Mouse (Mus musculus) embryonic facial prominence, embryonic 14.5 days (tissue): ENCODE data around the gene Hoxa11. TPM values are rescaled to one million over a fixed set of nuclear protein-coding genes. Genes with fewer than 3 reads are reported as not detected.

Source experiments
- ATAC-seq: fragments of 200-750 bp; cut with Nextera tagmentation; 2 replicates; pipeline ENCODE4 v1.8.0; 2017; ENCODE audit warnings: low read depth, moderate number of reproducible peaks, moderate TSS enrichment
- DNase-seq: peaks from one replicate; pipeline ENCODE4 v3.0.0-alpha.2; 2015; ENCODE audit warnings: low spot score
- H3K27ac ChIP-seq: fragments of 300-500 bp; sonication (generic); replicated peaks from 2 replicates; pipeline ENCODE4 v1.5.1; 2014; ENCODE audit warnings: low read depth, mild to moderate bottlenecking, low read length, moderate library complexity
- H3K27me3 ChIP-seq: fragments of 300-500 bp; sonication (generic); replicated peaks from 2 replicates; pipeline ENCODE4 v1.6.1; 2014; ENCODE audit warnings: low read length; ENCODE audit not compliant: control insufficient read depth, insufficient read depth
- H3K36me3 ChIP-seq: fragments of 300-500 bp; sonication (generic); 2 replicates; pipeline ENCODE4 v1.6.1; 2014; ENCODE audit warnings: low read length, mixed read lengths; ENCODE audit not compliant: control insufficient read depth, insufficient read depth
- H3K4me1 ChIP-seq: fragments of 300-500 bp; sonication (generic); 2 replicates; pipeline ENCODE4 v1.6.1; 2014; ENCODE audit warnings: antibody characterized with exemption, low read length; ENCODE audit not compliant: control insufficient read depth, insufficient read depth
- H3K4me2 ChIP-seq: fragments of 300-500 bp; sonication (generic); 2 replicates; pipeline ENCODE4 v1.6.1; 2014; ENCODE audit warnings: low read depth, mild to moderate bottlenecking, low read length, moderate library complexity, mixed read lengths
- H3K4me3 ChIP-seq: fragments of 300-500 bp; sonication (generic); 2 replicates; pipeline ENCODE4 v1.5.1; 2014; ENCODE audit warnings: low read depth, mild to moderate bottlenecking, low read length
- H3K9ac ChIP-seq: fragments of 300-500 bp; sonication (generic); 2 replicates; pipeline ENCODE4 v1.6.1; 2014; ENCODE audit warnings: low read depth, mild to moderate bottlenecking, low read length, moderate library complexity, mixed read lengths
- H3K9me3 ChIP-seq: fragments of 300-500 bp; sonication (generic); 2 replicates; pipeline ENCODE4 v1.6.1; 2016; ENCODE audit warnings: low read length; ENCODE audit not compliant: control insufficient read depth
- WGBS: fragments of 180-500 bp; shearing (Covaris S2); extraction: QIAGEN DNeasy Blood & Tissue Kit; methylation state at CpG from one replicate; pipeline ENCODE4 v1.1.7; 2014; 5-methylcytosine and 5-hydroxymethylcytosine counted together
- polyA plus RNA-seq: library from polyadenylated mRNA; unstranded; fragments of >200 nt; fragmentation: Nextera tagmentation; extraction: Ambion mirVana; gene quantifications from 2 replicates; pipeline ENCODE4 v1.2.1, GENCODE M21; 2014

Hoxa11 gene
- polyA plus RNA-seq, 1 experiment from 2014 or later, result not detected

DNA sequence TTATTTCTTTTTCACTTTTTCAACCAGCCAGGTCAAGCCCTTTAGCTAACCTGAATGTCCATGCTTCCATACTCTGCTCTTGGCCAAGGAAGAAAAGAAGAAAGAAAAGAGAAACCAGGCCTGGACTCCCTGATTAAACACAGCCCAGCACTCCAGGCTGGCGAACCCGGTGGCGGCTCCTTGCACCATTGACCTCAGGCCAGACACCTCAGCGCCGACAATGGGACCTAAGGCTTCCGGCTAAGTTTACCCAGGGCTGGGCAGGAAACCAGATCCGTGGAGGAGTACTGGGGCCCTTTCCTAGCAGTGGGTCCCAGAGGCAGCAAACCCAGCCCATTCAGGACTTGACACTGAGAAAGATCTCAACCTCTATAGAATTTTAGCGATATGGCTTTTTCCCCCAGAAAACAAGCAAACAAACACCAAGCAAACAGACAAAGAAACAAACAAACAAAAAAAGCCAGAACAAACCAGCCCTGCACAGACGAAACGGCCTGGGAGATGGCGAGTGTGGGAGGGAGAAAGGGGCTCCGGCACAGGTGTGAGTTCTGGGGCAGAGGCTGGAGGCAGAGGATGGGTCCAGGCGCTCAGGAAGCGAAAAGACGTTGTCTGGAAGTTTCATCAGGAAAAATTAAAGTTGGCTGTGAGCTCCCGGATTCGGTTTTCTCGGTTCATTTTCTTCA is 13.6 kb downstream of the Hoxa11 start:
- no peak for ATAC-seq
- no peak for DNase-seq
- no peak overlapping the region for H3K4me2 ChIP-seq
- peaks cover 98% of the 10 kb centered on the region for H3K27me3 ChIP-seq
- H3K36me3 ChIP-seq, result no peaks in the 10 kb centered on the region
- H3K9ac ChIP-seq, result no peak overlapping the region
- WGBS, result 1% methylated on average over 18 of the region's 18 CpGs
- H3K27ac ChIP-seq, result no peak overlapping the region
- H3K4me3 ChIP-seq, result no peak overlapping the region
- H3K4me1 ChIP-seq, result no peaks in the 10 kb centered on the region
- no peaks in the 10 kb centered on the region for H3K9me3 ChIP-seq

DNA sequence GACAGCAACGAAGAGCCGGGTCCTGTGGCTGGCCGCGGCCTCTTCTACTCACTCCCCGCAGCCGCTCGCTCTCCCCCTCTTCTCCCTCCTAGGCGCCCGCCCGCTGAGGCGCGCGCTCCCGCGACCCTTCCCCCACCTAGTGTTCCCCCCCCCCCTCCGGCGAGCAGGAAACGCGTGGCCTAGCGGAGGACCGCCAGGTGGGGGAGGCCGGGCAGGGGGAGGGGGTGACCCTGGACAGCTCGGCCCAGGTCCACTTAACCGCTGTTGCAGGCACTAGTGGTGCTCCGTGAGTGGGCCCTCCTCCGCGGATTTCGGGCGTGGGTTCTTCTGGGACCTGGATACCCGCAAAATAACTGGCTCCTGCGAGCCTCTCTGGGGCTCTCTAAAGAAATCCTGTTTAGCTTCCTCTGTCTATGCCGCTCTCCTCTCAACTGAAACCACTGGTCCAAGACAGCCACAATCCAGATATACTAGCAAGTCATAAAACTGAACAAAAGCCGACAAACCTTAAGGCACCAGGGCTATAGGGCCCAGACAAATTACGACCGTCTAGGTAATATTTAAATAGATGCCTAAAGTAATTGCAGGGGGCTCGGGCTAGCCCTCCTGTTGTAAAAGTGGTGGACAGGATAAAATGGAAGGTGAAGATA is 15.0 kb downstream of the Hoxa11 start, which contains the start of gene Hoxa9:
Hoxa9 (minus strand) TSS at position 574 of the 650 bp plus-strand sequence.
- no peak for ATAC-seq
- no peak for DNase-seq
- Histone ChIP-seq H3K9ac (no peak within 1 kb of the TSS), H3K27me3 (peaks cover 98% of the 10 kb centered on the region), H3K9me3 (no peaks in the 10 kb centered on the region), H3K27ac (no peak within 1 kb of the TSS), H3K4me2 (no peak within 1 kb of the TSS), H3K4me1 (no peaks in the 10 kb centered on the region), H3K4me3 (no peak within 1 kb of the TSS), H3K36me3 (no peaks in the 10 kb centered on the region)
- 1% methylated on average over 22 of the region's 36 CpGs for WGBS

DNA sequence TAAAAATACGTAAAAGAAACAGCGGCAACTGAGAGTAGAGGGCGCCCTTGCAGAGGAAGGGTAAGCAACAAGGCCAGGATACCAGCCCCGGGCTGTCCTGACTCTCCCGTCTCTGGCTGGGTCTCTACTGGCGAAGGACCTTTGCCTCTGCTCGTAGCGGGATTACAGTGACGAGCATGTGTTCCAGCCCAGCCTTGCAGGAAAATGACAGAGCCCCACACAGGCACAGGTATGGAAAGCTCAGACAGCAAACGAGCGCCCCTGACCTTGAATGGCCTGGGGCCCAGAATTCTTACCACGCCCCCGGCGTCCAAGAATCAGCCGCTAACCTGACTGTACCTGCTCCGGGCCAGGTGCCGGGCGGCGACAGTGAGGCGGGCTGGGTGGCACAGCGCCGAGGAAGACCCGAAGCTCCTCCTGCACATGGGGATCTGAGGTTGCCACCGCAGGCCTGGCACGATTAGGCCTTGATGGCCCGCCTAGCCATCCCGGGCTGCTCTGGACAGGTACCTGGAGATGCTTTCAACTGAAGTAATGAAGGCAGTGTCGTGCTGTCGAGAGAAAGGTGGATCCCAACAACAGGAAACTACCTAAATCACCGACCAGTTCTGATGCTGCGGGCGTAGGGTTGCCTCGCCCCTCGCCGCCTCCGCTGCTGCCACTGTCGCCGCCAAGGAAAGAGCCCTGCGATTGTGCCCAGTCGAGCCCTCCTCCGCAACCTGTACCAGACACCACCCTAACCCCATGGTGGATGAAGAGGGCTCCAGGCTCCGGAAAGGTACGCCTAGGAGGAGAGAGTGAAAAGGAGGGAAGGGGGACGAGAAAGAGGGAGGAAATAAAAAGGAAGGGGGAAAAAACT is 15.8 kb downstream of the Hoxa11 start:
- H3K4me2 ChIP-seq, result no peak overlapping the region
- H3K27me3 ChIP-seq, result peaks cover 98% of the 10 kb centered on the region
- ATAC-seq, result no peak
- H3K27ac ChIP-seq, result no peak overlapping the region
- no peaks in the 10 kb centered on the region for H3K4me1 ChIP-seq
- no peak overlapping the region for H3K4me3 ChIP-seq
- H3K9me3 ChIP-seq, result no peaks in the 10 kb centered on the region
- WGBS, result under 1% methylated on average over 42 of the region's 44 CpGs
- H3K36me3 ChIP-seq, result no peaks in the 10 kb centered on the region
- DNase-seq, result no peak
- H3K9ac ChIP-seq, result no peak overlapping the region

DNA sequence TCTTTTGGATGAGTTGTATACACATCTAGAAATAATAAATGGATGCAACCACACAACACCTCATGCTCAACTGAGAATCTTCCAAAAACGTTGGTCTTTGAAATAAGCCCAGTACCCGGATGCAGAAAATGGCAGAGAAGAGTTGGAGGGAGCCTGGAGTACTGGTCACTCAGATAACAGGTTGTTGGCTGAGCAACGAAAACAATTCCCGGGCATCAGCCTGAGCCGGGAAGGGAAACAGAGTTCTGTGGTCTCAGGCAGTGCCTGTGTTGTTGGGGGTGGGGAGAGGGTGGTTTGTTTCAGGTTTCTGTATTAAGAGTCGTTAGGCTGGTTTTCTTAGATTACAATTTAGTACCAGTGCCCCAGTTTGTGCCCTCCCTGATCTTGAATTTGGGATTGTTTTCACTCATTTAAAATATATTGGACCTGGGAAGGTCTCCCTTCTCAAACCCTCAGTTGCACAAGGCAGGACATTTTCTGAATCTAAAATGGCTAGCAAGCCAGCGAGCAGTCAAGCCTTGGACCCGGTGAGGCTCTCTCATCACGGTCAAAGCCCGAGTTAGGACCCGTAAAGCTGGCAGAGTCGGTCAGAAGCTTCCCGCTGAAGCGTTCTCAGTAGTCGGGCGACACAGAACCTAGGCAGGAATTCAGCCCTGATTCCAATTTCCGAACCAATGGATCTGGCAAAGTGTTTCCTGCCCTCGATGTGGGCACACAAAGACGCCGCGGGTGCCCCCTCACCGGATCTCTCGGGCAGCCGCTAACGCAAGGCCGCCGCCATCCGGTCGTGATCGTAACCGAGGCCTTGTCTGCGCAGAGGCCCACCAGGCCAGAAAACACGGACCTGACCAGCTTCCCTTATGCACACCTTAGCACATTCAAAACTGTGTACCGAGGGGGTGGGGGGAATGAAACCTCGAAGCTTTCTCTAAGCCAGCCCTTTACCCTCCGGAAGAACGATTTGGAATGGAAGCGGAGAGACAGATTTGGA is 16.8 kb downstream of the Hoxa11 start:
- peaks cover 98% of the 10 kb centered on the region for H3K27me3 ChIP-seq
- no peaks in the 10 kb centered on the region for H3K4me1 ChIP-seq
- no peaks in the 10 kb centered on the region for H3K36me3 ChIP-seq
- ATAC-seq, result no peak
- no peak overlapping the region for H3K4me3 ChIP-seq
- H3K4me2 ChIP-seq, result no peak overlapping the region
- H3K9me3 ChIP-seq, result no peaks in the 10 kb centered on the region
- WGBS, result 2% methylated on average over 38 of the region's 38 CpGs
- no peak overlapping the region for H3K9ac ChIP-seq
- H3K27ac ChIP-seq, result no peak overlapping the region
- DNase-seq, result no peak

DNA sequence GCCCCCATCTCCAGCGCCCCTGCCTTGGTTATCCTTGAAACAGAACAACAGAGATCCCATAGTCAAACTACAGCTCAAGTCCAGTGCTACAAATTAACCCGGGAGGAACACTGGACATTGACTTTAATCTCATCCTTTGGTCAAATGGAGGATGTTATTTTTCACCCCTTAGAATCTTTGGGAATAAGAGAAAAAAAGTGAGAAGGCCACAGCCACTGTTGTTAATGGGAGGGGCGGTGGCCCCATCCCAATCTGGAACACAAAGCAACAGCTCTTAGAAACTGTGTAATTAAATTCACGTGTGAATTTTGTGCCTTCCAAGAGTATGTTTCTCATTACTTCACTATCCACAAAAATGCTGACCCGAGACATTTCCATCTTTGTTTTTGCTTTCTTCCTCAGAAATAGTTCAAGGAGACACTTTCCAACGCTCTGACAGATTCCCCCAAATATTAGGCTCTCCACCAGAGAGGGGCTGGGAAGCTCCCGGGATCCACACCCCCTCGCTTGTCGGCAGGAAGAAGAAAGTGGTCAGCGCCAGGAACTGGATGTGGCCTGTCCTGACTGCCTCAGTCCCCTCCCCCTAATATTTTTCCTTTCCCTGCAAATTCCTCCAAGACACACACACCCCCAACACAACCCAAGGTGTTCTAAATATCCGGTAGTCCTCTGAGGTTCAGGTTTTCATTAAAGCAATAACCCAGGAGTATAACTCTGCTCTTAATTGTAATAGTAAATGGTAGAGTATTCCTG is 18.0 kb downstream of the Hoxa11 start:
- 1% methylated on average over 11 of the region's 11 CpGs for WGBS
- ATAC-seq, result no peak
- Histone ChIP-seq H3K4me2 (no peak overlapping the region), H3K27me3 (peaks cover 98% of the 10 kb centered on the region), H3K36me3 (no peaks in the 10 kb centered on the region), H3K4me1 (no peaks in the 10 kb centered on the region), H3K4me3 (no peak overlapping the region), H3K27ac (no peak overlapping the region), H3K9me3 (no peaks in the 10 kb centered on the region), H3K9ac (no peak overlapping the region)
- DNase-seq, result no peak

DNA sequence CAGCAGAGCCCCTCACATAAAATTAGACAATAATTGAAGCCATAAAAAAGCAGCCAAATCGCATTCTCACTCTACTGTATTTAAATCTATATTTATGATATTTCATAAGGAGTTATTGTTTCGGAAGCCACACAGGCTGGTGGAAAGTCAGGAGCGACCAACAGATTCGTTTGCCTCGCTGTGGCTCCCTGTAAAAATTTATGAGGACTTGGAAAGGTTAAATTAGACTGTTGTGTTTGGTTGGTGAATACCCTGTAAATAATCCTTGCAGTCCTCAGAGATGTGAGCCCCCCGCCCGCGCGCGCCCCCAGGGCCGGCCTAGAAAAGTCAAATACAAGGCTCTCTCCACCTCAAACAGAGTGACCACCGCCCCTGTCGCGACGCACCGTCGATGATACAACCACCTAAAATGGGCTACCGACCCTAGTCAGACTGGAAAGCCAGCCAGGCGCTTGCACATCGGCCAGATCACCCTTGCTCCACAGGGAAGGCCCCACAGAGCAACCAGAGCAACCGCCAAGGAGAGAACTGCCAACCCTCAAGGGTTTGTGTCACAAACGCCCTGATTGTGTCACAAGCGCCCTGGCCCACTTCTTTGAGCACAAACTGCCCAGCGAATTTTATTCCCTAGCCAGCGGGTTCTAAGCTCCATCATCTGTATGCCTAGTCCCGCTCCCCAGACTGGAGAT is 18.9 kb downstream of the Hoxa11 start:
- H3K9me3 ChIP-seq, result no peaks in the 10 kb centered on the region
- ATAC-seq (no peak), DNase-seq (no peak)
- H3K27me3 ChIP-seq, result peaks cover 98% of the 10 kb centered on the region
- no peak overlapping the region for H3K27ac ChIP-seq
- peaks cover 2% of the 10 kb centered on the region; the same call in 1 of the 2 replicates for H3K4me1 ChIP-seq
- H3K4me3 ChIP-seq, result no peak overlapping the region
- no peak overlapping the region for H3K4me2 ChIP-seq
- H3K9ac ChIP-seq, result no peak overlapping the region
- H3K36me3 ChIP-seq, result no peaks in the 10 kb centered on the region
- WGBS, result 4% methylated on average over 25 of the region's 26 CpGs
